Mouse (Mus musculus) brown adipose tissue, adult 24 weeks (tissue): ENCODE measurements around the gene Avpi1. TPM values are rescaled to one million over a fixed set of nuclear protein-coding genes. Genes with fewer than 3 reads are reported as not detected.
A peak's percentile ranks its signal among the peaks of the same experiment; 100 is the strongest.

Source experiments
- H3K27ac ChIP-seq: fragments of 200-500 bp; replicated peaks from 2 replicates; pipeline ENCODE4 v1.5.1; 2012; ENCODE audit warnings: low read depth, mild to moderate bottlenecking, low read length
- H3K4me1 ChIP-seq: fragments of 200-500 bp; 2 replicates; pipeline ENCODE4 v1.6.1; 2012; ENCODE audit warnings: low read length, mixed read lengths; ENCODE audit not compliant: control insufficient read depth, insufficient read depth, insufficient read length
- H3K4me3 ChIP-seq: fragments of 200-500 bp; 2 replicates; pipeline ENCODE4 v1.5.1; 2012; ENCODE audit warnings: low read depth, mild to moderate bottlenecking, low read length, moderate library complexity; ENCODE audit not compliant: insufficient read depth
- polyA plus RNA-seq: library from polyadenylated mRNA; stranded (reverse); fragments of >200 nt; gene quantifications from 2 replicates; pipeline ENCODE4 v1.2.4, GENCODE M21; 2012; ENCODE audit not compliant: missing spikeins, insufficient read depth, insufficient read length

Avpi1 gene
- polyA plus RNA-seq, 1 experiment: 12.6 TPM

DNA sequence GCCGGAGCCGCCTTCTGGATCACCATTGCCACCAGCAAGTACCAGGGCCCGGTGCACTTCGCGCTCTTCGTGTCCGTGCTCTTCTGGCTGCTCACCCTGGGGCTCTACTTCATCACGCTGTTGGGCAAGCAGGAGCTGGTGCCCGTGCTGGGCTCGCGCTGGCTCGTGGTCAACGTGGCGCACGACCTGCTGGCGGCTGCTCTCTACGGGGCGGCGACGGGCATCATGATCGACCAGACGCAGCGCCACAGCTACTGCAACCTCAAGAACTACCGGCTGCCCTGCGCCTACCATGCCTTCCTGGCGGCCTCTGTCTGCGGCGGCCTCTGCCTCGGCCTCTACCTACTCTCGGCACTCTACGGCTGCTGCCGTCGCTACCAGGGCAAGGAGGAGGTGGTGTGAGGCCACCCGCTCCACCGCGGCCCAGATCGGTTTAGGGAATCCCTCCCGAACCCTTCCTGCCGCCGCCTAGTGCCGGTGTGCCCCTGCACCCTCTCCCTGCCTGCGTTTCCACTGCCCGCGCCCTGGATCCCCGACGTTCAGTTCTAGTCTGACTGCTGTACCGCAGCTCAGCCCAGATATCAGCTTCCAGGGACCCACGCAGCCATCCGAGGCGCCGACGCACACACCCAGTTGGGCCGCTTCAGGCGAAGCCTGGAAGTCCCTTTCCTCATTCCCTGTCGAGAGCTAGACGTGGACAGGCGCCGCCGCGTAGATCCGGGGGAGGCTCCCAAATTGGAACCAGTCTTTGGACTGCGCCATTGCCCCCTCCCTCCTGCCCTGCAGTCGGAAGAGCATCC, 19.1 kb upstream of the Avpi1 start:
- H3K27ac ChIP-seq: peak overlapping the region; percentile 84
- peaks cover 16% of the 10 kb centered on the region for H3K4me1 ChIP-seq
- peak overlapping the region; percentile 79 for H3K4me3 ChIP-seq

DNA sequence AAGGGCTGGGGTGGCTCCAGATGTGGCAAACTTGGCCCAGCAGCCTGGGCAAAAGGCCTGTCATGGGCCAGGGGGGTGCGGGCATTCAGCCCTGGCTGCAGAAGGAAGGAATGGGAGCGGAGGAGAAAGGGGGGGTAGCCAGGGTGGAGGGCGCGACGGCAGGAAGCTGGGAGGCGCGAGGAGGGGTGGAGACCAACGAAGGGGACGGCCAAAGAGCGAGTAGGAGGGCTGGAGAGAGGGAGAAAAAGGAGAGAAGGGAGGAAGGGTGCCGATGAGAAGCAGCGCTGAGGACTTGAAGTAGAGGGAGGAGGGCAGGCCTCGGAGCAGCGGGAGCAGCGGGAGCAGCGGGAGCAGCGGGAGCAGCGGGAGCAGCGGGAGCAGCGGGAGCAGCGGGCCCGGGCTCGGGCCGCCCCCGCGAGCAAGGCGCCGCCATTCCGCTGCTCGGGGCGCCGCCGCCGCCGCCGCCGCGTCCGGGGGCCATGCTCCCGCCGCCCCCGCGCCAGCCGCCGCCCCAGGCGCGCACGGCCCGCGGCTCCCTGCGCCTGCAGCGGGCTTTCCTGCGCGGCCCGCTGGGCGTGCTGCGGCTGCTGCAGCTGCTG, 18.4 kb upstream of the Avpi1 start, which contains the start of gene Marveld1:
Gene Marveld1, plus strand, starts transcription at position 231 of the 599 bp plus-strand sequence.
- H3K4me3 ChIP-seq: peak within 1 kb of the TSS; percentile 79
- H3K4me1 ChIP-seq: peaks cover 16% of the 10 kb centered on the region
- peak within 1 kb of the TSS; percentile 95 for H3K27ac ChIP-seq

DNA sequence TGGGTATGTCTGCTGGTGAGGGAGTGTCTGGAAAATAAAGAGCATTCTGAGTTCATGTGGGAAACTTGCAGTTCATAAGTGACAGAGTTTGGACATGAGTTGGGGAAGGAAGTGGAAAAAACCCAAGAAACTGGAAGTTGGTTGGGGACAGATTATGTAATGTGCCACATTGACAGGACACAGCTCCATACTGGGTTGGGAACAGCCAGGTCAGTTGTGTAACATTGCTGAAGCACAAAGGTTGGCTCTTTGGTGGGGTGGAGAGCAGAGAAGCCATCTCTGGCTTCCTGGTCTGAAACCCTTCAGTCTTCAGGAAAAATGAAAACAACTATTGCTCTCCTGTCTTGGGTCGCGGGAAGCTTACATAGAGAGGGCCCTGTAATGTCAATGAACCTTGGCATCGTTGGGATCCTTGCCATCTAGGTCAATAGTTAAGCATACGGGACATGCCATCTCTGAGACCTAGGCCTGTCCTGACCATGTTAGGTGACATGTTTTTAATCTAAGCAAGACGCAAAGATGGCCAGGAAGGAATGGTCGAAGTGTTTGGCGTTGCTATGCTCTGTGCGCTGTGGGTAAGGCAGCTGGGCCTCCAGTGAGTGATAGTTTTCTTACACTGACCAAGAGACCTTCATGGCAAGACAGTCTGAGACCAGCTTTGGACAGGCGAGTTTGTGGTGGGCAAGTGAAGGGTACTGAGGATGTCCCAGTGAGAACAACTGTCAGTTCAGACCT, 17.6 kb upstream of the Avpi1 start:
- peaks cover 16% of the 10 kb centered on the region for H3K4me1 ChIP-seq
- peak overlapping the region; percentile 95 for H3K27ac ChIP-seq
- no peak overlapping the region for H3K4me3 ChIP-seq

DNA sequence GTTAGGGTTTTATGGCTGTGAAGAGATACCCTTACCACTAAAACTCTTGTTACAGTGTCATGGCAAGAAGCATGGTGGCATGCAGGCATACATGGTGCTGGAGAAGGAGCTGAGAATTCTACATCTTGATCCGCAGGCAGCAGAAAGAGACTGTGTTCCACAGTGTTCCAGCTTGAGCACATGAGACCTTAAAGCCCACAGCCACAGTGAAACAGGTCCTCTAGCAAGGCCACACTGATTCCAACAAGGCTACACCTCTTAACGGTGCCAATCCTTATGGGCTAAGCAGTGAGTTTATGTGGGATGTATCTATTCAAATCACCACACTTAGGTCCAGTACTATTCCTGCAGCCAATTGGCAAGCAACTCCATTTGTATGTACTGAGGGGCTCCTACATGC, 16.9 kb upstream of the Avpi1 start:
- no peak overlapping the region for H3K4me3 ChIP-seq
- H3K4me1 ChIP-seq: peaks cover 16% of the 10 kb centered on the region
- peak overlapping the region; percentile 62 for H3K27ac ChIP-seq

DNA sequence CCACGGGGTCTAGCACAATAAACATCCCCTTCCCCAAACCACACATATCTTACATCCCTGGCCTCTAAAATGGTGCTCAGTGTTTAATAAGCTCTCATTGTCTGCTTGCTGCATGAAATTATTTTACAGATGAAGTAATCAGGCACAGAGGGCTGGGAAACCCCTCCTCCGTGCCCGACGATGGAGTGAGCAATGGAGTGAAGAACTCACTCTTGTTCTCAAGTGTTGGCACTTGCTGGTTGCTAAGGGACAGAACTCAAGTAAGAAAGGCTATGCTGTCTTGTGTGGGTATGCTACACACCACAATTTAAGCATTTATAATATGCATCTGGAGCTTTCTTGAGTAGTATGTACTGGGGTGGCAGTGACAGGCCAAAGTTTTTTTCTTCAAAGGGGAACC, 16.4 kb upstream of the Avpi1 start:
- H3K4me1 ChIP-seq: peaks cover 13% of the 10 kb centered on the region
- H3K27ac ChIP-seq: peak overlapping the region; percentile 62
- H3K4me3 ChIP-seq: no peak overlapping the region

DNA sequence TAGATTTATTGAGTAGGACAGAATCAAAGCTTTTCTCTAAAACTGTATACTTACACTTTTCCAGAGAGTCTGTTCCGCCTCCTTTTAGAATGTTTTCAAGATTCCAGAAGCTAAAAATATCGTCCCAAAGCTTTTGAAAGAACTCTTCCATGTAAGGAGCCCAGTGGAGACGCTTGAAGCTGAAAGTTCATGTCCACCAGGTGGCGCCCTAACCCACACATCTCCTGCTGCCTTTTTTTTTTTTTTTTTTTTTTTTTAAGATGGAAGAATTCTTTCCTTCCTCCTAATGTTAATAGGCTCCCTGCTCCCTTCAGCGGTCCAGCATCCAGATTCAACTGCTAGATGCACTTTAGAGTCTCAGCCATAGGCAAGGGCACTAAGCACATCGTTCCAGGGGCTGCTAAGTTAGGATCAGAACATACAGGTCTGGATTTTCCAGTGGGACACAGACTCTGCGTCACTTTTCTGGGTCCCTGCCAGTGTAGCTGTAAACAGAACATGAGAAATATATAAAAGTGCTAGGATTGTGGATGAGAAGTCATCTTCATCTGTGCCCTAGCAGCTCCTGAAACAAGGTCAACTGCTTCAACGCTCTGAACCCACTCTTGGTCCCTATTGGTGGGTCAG, 15.8 kb upstream of the Avpi1 start:
- Histone ChIP-seq H3K27ac (peak overlapping the region; percentile 36), H3K4me3 (no peak overlapping the region), H3K4me1 (peaks cover 12% of the 10 kb centered on the region)

DNA sequence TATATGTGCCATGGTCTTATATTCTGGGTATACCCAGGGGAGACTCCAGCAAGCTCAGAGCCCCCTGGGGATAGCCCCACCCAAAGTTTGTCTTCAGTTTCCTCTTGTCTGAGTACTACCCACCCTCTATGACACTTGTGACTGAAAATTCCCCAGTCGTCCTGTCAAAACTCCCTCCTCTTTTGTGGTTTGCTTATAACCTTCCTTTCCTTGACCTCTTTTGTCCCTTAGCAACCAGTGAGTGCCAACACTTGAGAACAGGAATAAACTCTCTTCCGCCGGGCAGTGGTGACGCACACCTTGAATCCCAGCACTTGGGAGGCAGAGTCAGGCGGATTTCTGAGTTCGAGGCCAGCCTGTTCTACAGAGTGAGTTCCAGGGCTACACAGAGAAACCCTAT, 15.2 kb upstream of the Avpi1 start:
- 0 out of 2 replicates have a peak overlapping the region, but pooled peaks have one; percentile 29 for H3K27ac ChIP-seq
- peaks cover 11% of the 10 kb centered on the region for H3K4me1 ChIP-seq
- H3K4me3 ChIP-seq: no peak overlapping the region

DNA sequence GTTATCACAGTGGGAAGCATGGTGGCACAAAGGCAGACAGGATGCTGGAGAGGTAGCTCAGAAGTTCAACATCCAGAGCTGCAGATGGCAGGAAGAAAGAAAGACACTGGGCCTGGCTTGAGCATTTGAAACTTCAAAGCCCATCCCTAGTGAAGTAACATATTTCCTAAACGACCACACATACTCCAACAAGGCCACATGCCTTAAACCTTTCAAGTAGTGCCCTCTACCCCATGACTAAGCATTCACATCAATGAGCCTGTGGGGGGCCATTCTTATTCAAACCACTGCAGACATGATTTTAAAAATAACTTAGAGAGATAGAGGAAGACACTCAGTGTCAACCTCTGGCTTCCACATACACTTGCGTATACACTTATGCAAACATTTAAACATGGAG, 13.9 kb upstream of the Avpi1 start:
- no peak overlapping the region for H3K4me3 ChIP-seq
- peaks cover 8% of the 10 kb centered on the region; the same call in 1 of the 2 replicates for H3K4me1 ChIP-seq

DNA sequence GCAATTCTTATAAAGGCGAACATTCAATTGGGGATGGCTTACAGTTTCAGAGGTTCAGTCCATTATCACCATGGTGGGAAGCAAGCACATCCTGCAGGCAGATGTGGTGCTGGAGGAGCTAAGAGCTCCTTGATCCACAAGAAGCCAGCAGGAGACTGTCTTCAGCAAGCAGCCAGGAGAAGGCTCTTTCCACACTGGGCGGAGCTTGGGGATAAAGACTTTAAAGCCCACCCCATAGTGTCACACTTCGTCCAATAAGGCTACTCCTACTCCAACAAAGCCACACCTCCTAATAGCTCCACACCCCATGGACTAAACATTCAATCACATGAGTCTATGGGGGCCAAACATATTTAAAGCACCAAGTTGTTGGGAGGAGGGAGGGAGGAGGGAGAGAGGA, 13.1 kb upstream of the Avpi1 start:
- Histone ChIP-seq H3K4me3 (no peak overlapping the region), H3K4me1 (peaks cover 8% of the 10 kb centered on the region; the same call in 1 of the 2 replicates)

More for the DNA sequence above, 13.9 kb upstream of the Avpi1 start:
- H3K27ac ChIP-seq: no peak overlapping the region

DNA sequence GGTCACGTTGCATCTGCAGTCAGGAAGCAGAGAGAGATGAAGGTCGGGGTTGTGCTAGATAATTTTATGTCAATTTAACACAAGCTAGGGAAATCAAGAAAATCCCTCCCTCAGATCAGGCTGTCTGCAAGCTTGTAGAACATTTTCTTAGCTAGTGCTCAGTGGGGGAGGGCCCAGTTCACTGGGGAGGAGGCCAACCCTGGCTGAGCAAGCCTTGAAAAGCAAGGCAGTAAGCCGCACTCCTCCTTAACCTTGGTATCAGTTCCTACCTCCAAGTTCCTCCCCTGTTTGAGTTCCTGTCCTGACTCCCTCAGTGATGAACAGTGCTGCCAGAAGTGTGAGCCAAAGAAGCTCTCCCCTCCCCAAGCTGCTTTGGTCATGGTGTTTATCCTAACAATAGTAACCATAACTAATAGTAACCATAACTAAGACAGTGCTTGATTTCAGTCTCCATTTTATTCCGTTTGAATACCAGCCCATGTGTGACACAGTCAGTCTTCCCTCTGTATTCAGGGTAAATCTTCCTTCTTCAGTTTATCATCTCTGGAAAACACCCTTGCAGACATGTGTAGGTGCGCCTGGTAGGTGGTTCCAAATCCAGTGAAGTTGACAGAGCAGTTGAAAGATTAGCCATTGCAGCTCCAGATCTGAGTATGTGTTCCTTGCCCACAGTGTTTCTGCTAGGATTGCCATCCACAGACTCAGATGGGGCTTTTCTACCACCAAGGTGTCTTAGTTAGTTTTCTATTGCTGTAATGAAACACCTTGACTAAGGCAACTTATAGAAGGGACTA, 11.1 kb upstream of the Avpi1 start:
- Histone ChIP-seq H3K4me1 (0 out of 2 replicates have a peak, but pooled peaks cover 3% of the 10 kb centered on the region), H3K27ac (no peak overlapping the region), H3K4me3 (no peak overlapping the region)

More for the DNA sequence above, 13.1 kb upstream of the Avpi1 start:
- H3K27ac ChIP-seq: no peak overlapping the region

DNA sequence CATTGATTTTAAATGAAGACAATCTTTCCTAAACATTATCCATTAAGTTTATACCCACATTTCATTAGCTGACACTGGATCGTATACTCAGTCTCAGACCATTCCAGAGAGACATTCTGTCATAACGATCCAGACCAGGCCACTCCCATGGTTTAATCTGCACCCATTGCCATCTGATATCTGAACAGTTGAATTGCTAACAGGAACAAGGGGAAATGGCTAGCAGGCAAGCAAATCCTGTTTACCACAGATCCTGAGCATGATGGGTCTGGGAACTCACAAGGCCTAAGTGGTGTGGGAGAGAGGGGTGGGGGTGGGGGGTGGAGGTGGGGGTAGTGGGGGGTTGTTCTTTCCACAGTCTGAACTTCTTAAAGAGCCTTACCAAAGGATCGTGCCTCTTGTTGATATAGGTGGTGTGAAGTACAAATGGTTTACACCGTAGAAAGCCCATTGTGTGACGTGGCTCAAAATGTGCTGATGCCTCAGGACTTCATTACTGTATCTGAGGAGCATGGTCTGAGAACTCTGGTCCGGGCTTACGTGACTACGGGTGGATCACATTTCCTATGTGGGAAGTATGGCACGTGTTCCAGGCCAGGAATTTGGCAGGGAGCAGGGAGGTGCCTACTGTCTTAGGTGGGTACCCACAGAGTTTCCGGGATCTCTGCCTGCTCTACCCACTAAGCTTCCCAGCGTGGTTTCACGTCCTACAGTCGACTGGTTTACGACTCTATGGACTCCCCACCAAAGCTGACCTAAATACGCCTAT, 9.8 kb upstream of the Avpi1 start:
- Histone ChIP-seq H3K4me1 (no peaks in the 10 kb centered on the region), H3K27ac (no peak overlapping the region), H3K4me3 (no peak overlapping the region)

DNA sequence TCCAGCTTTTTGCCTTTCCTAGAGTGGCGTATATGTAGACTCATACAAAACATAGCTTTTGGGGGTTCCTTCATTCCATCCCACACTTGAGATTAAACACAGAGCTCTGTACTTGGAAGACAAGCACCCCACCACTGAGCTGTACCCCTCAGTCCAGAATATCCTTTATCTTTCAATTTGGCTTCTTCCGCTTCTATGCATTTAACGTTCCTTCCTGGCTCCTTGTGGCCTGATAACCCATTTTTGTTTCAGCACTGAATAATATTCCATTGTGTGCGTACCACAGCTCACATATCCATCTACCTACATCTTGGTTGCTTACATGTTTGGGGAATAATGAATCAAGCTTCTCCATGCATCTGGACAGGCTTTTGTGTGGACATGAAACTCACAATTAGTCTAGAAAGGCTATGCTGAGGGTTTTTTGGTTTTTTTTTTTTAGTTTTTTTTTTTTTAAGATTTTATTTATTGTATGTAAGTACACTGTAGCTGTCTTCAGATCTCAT, 8.4 kb upstream of the Avpi1 start:
- Histone ChIP-seq H3K27ac (no peak overlapping the region), H3K4me1 (no peaks in the 10 kb centered on the region), H3K4me3 (no peak overlapping the region)

DNA sequence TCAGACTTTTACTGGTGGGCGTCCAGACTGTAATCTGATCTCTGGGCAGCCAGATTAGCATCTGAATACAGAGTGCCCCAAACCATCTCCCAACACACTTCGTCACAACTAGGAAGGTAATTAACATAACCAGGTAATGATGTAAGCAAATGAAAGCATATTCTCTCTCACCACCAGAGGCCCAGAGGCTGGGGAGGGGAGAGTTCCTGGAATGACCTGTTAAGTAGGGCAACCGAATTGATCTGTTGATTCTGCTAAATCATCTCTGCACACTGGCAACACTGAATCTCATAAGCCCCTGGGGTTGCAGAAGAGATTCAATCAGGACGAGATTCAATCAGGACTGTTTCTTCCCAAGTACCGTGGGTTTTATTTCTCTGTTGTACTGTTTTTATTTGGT, 7.3 kb upstream of the Avpi1 start:
- no peaks in the 10 kb centered on the region for H3K4me1 ChIP-seq
- H3K27ac ChIP-seq: no peak overlapping the region

More for the DNA sequence above, 7.3 kb upstream of the Avpi1 start:
- H3K4me3 ChIP-seq: no peak overlapping the region
